Mouse (Mus musculus): ENCODE measurements around the gene Fxn.
A peak's percentile ranks its signal among the peaks of the same experiment; 100 is the strongest.

Fxn gene

DNA sequence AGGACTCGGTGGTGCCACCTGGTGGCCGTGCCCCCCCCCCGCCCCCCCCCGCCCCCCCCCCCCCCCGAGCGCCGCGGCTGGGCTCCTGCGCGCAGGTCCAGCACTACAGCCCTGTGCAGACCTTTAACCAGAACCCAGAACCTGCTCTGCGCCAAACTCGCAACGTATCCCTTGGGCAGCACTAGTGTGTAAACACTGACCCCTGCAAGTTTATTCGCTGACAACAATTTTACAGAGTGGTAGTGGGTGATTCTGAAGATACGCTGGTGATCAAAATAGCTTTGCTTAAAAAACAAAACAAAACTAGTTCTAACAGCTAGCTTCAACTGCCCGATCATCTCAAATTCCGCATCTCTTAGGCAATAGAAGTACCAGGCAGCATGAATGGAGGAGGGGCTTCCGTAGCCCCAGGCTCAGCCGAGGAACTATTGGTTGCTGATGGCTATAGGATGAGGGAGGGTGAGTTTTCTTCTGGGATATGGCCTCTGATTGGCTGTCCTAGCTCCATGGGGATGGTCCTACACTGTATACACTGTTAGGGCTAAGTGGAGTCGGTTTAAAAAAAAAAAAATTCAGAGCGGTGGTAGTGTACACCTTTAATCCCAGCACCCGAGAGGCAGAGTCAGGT lies at the start of gene Fxn:
Gene Fxn (minus strand): TSS at position 5 of the 628 bp plus-strand sequence.
- peak; percentile 92 for DNase-seq (ENCODE audit: low read depth)

DNA sequence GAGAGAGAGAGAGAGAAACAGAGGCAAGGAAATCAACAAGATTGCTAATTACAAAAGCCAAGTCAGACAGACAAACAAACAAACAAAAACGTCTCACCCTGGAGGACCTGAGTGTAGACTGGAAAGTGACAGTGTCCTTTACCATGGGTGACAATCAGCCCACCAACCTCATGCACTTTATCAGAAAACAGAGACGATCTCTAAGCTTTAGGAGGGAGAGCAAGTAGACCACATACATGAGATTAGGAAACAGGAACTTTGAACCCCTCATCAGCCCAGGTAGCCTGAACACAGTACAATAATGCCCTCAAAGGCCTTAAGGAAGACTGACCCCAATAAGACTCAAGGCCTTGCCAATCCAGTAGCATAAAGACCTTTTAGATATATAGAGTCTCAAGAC lies 47.5 kb upstream of the Fxn start:
- DNase-seq (ENCODE audit: low read depth): no peak

DNA sequence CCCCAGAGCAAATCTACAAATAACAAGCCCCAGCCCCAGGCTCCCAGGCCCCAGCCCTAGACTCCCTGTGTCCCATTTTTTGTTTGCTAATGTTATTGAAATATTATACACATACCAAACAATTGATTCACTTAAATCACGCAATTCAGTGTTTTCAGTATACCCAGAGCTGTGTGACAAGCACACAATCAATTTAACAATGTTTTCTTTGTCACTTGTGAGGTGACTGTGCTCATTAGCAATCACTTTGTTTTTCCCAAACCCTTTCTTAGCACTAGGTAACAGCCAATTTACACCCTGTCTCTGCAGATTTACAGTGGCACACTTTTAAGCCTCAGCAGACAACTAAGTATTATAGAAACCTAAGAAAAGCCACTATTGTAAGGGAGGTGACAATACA lies 46.6 kb upstream of the Fxn start:
- no peak for DNase-seq (ENCODE audit: low read depth)

DNA sequence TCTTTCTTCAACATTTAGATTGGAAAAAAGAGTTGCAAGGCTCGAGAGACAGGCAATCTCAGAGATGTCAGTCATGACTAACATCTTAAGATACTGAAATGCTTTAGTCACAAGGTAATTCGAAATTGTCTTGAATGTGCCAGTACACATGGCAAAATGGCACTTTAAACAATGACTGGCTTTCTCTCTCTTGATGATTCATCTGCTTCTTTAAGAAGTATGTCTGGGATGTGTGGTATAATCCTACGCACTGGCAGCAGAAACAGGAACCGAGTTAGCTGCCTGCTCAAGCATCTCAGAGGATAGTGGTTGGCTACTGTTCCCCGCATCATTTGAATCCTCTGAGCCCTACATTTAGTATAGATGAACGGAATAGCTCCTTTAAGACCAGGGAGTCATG lies 45.3 kb upstream of the Fxn start:
- DNase-seq (ENCODE audit: low read depth): peak; percentile 42

DNA sequence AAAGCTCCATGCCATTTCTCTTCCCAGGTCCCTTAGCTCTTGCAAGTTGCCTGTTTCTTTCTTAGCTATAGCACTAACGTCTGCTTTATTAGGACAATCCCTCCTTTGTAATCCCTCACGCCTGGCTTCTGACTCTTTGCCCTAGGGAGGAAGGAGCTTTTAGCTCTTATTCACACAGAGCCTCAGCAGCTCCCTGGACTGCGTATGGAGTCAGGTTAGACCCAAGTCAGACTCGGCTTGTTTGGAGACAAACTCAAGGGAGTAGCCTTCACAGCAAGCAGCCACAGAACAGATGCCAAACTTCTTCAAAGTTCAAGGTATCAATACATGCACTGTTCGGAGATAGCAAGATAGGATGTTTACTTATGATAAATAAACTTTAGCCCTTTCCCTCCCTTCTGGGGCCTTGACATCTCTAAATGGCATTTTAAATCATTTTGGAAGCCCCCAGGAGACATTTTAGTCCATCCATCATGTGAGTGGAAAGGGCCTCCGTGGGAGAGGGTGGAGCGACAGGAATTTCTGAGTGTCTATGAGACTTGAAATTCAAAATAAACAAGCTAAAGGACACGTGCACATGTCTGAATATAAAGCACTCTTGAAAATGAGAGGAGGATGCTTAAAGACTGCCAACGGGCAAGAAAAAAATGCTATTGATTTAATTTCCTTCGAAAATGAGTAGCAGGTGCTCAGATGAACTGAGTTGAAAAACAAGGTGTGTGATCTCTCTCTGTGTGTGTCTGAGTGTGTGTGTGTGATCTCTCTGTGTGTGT lies 43.6 kb upstream of the Fxn start:
- DNase-seq (ENCODE audit: low read depth): peak; percentile 38

DNA sequence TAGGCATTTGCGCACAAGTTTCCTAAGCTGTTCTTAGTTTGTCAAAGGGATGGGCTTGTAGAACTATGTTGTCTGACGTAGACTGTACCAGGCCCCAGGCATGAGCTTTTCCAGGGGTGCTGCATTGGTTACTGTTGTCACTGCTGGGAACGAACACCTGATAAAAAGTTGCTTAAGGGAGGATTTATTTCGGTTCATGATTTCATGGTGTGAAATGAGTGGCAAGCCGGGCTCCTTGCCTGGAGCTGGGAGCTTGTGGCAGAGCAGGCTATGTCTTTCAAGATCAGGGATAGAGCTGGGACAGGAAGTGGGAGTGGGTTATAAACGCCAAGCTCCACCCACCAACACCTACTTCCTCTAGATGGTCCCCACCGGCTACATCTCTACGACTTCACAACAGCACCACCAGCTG lies 41.5 kb upstream of the Fxn start:
- DNase-seq (ENCODE audit: low read depth): no peak

DNA sequence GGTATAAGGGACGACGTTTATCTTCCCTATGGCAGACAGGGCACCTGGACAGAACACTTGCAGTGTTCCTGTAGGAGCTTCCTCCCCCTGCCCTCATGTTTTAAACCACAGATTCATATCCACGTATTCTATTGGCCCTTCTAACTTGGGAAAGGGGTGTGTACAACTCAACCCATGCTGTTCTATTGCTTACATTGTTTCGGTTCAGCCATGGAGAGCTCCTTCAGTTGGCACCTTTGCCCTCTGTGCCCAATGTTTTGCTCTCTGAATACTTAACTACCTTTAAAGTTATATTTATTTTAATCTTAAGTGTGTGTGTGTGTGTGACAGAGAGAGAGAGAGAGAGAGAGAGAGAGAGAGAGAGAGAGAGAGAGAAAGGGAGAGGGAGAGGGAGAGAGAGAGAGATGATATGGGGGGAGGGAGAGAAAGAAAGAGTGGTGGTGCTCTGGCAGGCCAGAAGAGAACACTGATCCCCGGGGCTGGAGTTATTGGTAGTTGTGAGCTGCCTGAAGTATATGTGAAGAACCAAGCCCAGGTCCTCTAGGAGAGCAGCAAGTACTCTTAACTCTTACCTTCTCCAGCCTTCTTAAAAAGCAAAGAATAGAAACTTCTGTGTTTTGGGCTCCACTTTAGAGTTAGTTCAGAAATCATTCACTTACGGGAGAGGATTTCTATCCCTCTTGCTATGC lies 41.0 kb upstream of the Fxn start:
- no peak for DNase-seq (ENCODE audit: low read depth)

DNA sequence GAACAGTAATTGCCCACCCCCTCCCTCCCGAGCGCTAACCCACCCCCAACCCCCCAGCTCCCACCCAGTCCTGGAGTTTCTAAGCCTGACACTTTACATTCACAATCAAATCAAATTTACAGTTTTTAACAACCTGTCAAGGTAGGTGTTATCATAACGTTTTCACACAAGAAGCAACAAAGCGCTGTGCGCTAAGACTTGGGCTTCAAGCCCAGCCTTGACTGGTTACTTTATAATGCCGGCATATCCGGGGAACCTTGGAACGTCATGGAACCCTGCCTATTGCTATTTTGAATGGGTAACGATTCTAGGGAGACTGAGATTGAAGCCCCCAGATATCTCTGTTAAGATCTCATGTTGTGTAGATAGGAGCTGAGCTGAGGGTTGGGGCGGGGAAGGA lies 37.8 kb upstream of the Fxn start:
- no peak for DNase-seq (ENCODE audit: low read depth)

DNA sequence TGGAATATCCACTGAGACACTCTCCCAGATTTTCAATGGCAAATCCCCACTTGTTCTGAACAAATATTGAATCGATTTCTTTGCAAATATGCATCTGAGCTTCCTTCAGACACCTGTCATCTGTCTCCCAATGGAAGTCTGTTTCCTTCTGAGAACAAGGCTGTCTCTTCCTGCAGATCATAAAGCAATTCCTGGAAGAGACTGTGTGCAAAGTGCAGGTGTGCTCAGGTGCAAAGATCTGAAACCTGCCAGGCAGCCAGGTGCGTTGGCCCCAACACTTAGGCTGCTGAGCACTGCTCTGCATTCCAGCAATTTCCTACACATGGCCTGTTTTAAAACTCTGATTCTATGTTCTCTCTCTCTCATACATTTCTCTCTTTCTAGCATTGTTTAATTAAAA lies 37.3 kb upstream of the Fxn start:
- DNase-seq (ENCODE audit: low read depth): no peak

DNA sequence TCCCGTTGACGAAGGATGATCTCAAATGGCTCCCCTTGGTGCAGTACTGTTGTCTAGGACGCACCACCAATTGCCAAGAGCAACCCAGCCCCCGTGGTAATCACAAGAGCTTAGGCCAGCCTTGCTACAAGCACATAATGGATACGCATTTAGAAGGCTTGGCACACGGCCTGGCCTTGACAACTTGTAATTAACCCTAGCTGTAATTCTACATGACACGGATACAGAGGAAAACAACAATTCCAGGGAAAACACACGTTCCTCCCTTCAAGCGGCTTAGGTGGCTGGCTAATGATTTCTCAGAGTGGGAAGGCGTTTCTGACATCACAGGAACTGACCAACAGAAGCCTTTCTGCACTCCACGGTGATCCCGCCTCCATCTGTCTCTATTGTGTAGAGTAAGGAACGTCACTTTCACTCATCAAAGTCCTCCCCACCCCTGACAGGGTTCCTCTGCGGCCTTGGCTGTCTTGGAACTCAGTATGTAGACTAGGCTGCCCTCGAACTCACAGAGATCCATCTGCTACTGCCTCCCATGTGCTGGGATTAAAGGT lies 36.7 kb upstream of the Fxn start:
- DNase-seq (ENCODE audit: low read depth): no peak

DNA sequence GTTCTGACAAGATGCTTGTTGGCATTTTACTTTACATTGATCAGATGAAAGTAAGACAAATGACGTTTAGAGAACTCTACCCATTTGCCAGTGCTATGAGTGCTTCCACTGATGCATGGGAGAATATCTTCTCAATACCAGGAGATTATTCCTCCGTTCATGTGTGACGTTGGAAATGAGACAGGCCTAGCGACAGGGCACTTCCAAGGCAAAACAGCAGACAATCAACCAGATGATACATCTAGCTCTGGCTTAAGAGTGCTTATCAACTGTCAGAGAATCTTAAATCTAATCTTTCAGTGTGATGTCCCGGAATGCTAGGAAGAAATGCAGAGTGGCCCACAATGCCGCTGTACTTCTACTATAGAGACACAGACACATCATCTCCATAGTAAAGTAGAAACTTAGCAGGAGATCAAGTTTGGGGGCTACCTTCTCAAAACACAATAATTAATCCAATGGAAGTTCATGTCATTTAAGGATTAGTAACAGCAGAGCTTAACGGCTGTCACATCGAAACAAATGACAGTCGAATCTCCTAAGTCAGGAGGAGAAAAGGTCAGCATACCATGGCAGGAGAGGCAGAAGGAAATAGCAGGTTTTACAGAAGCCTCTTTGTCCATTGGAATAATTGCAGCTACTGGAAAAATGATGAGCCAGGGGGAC lies 35.8 kb upstream of the Fxn start:
- no peak for DNase-seq (ENCODE audit: low read depth)

DNA sequence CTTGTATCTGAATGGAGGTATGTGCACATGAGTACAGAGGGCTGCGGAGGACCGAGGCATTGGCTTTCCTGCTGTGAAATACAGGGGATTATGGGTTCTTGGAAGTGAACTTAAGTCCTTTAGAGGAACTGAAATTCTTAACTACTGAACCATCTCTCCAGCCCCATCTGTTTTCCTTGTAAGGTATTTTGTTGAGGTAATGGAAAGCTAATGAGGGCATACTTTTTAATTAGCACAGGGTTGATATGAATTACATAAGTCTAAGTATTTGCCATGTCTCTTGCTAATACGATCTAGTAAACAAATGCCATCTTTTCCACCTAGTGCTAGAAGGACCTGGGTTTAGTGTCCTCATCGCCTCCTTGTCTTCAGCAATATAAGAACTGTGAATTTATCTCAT lies 34.8 kb upstream of the Fxn start:
- no peak for DNase-seq (ENCODE audit: low read depth)

DNA sequence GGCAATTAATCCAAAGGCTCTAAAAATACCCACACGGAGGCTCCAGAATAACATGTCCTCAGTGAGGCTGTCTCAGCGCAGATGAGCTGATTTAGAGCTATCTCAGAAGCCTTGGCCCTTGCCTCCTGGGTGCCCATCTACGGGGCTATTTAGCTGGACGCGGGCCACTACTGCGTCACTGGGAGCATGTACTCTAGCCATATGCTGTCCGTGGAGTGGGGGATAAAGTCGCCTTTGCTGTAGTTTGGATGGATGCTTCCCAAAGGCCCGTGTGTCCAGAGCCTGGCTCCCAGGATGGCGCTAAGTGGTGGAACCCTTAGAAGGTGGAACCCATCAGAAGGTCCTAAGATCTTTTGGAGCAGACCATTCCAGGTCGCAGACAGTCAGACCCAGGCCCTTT lies 34.3 kb upstream of the Fxn start:
- DNase-seq (ENCODE audit: low read depth): no peak

DNA sequence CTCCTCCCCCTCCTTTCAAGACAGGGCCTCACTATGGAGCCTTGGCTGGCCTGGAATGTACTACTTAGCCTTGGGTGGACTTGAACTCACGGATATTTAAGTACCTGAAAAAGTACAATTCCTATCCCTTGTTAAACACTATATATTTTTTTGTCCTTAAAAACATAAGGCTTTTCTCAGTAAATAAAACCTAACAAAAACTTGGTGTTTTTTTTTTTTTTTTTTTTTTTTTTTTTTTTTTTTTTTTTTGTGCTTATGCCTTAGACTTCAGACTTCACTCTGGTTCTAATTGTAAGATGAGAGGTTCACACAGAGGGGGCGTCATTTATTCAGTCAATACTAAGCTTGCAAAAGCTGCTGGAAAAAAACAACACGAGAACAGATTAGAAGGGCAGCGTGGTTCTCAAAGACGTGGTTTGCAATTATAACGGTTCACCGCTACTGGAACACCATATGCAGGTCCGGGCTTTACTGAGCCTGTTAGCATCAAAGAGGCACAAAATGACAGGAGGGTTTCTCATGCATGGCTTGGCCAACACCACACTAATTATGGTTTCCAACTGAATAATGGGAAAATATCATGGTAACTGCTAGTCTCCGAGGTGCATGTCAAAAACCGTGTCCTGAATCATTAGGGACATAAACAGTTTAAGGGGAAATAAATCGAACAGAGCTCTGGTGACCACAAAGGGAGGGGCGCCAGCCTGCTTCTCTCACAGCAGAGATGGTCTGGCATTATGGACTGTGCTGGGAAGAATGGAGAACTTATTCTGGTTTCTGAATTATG lies 32.3 kb upstream of the Fxn start:
- DNase-seq (ENCODE audit: low read depth): no peak

DNA sequence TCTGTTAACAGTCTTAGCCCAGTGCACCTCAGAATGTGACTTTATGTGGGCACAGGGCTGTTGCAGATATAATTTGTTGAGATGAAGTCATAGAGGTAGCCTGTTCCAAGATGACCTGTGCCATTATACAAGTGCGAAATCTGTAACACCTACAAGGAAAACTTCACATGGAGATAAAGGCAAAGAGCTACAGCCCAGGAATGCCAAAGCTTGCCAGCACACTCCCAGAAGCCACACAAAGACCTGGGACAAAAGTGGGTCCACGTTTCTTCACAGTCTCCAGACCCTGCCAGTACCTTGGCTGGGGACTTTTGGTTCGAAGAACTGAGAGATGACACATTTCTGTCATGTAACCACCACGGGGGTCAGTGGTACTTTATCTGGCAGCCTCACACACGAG lies 31.6 kb upstream of the Fxn start:
- DNase-seq (ENCODE audit: low read depth): no peak

DNA sequence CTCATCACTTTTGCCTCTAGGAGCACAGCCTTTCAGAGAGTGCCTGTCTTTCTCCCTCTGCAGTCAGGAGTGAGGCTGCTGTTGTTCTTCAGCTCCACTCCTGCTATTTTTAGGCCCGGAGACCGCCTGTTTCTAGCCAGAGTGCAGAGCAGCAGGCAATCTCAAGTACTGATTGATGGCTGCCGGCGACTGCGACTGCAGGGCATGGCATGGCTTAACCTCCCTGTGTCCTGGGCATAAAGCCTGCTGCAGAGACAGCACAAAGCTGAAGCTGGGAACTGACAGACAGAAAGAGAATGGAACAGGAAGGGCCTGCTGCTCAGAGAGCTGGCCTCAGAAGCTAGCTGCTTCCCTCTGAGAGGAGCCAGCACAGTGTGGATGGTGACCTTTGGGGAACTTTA lies 27.9 kb upstream of the Fxn start:
- DNase-seq (ENCODE audit: low read depth): peak; percentile 21

DNA sequence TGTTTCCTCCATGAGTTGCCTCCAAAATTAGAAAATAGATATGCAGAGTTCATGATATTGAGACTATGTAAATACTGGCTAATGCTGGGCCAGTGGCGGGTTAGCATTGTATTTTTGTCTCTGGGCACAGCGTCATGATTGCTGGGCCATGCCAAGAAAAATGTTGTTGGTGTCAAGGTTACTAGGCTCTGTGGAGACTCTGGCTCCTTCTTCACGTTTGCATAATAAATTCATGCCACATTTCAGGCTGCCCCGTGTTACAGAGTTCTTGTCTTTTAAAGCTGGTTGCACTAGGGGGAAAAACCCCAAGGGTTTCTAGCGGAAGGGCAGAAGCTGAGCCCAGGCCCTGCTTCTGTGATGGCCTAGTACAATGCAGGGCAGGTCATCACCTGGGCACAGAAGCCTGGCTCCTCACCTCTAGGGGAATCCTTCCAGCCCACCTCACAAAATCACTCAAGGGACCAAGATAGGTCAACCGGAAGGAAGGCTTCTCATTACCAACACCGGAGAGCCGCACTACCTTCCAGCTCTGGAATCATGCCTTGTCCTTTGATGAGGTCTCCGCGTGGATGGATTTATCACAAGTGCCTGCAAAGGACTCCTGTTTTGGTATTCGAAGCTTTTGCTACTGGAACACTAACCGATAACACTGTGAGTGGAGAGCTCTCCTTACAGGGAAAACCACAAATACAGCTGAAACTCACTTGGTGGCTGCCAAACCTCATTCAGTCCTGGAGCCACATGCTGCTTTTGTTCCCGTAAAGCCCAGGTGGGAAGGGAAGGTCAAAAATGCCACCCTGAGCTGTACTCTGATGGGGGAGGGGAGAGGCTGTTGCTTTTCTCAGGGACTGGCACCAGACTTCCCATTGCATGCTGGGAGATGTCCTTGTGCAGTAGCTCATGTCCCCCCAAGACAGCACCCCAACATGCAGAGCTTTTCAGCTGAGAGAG lies 27.1 kb upstream of the Fxn start:
- DNase-seq (ENCODE audit: low read depth): no peak

DNA sequence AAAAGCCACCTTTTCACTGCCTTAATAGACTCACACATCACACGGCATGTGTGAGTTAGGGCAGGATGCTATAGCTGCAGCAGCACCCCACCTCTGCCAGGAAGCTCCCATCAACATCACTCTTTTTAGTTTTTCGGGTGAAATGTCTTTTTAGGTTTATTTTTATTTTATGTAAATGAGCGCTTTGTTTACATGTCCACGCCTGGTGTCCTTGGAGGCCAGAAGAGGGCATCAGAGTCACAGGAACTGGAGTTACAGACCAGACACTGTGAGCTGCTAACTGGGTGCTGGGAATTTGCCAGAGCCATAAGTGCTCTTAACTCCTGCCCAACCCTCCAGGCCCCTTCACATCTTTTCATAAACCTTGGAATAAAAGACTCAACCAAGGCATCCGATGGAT lies 25.9 kb upstream of the Fxn start:
- peak; percentile 38 for DNase-seq (ENCODE audit: low read depth)

DNA sequence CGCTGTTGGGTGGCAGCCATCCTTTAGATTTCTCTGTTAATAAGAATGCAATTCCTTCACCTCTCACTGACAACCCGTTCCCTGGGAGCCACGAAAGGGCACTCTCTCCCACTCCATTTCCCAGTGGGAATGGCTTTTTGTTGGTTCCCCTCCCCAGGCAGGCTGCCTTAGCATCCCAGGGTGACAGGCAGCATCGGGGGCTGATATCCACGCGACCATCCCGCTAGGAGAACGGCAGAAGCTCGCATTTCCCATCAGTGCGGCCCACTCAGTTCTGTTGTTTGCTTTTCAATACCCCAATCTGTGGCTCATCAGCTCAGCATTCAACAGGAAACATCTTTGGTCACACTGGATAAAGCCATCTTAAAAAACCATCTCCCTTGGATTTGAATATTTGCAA lies 21.8 kb upstream of the Fxn start:
- no peak for DNase-seq (ENCODE audit: low read depth)

DNA sequence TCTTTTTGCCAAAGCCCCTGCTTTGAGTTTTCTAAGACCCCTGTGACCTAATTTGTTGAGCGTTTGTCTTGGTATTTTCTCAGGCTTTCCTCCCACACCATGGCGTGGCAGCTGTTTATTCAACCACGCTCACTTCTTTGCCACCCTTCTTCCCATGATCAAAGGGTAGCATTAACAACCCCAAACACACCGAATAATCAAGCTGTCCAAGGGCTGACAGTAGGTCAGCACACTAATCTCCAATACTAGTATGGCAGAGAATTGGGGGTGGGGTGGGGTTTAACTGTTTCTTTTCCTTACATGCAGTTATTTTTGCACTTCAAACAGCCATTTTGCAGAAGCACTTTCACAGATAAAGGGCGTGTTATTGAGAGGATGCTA lies 21.4 kb upstream of the Fxn start:
- DNase-seq (ENCODE audit: low read depth): no peak
